Mouse (Mus musculus) limb, embryonic 13.5 days (tissue): ENCODE results near the gene Slc22a23. TPM values are rescaled to one million over a fixed set of nuclear protein-coding genes. Genes with fewer than 3 reads are reported as not detected.

Experiments
- ATAC-seq: fragments of 200-750 bp; cut with Nextera tagmentation; 2 replicates; pipeline ENCODE4 v1.8.0; 2017; ENCODE audit warnings: low read depth, moderate number of reproducible peaks, moderate TSS enrichment; ENCODE audit not compliant: low FRiP score
- H3K27ac ChIP-seq: fragments of 300-500 bp; sonication (generic); 2 replicates; pipeline ENCODE4 v1.5.1; 2015; ENCODE audit warnings: inconsistent platforms, mild to moderate bottlenecking, moderate library complexity
- H3K27me3 ChIP-seq: fragments of 300-500 bp; sonication (generic); 2 replicates; pipeline ENCODE4 v1.6.1; 2015; ENCODE audit warnings: mild to moderate bottlenecking, inconsistent platforms
- H3K36me3 ChIP-seq: fragments of 300-500 bp; sonication (generic); 2 replicates; pipeline ENCODE4 v1.6.1; 2015; ENCODE audit warnings: inconsistent platforms, mild to moderate bottlenecking, moderate library complexity
- H3K4me1 ChIP-seq: fragments of 300-500 bp; sonication (generic); 2 replicates; pipeline ENCODE4 v1.6.1; 2015; ENCODE audit warnings: inconsistent platforms
- H3K4me2 ChIP-seq: fragments of 300-500 bp; sonication (generic); replicated peaks from 2 replicates; pipeline ENCODE4 v1.6.1; 2015; ENCODE audit warnings: inconsistent platforms, mild to moderate bottlenecking, moderate library complexity
- H3K4me3 ChIP-seq: fragments of 300-500 bp; sonication (generic); 2 replicates; pipeline ENCODE4 v1.5.1; 2015; ENCODE audit warnings: moderate library complexity, mild to moderate bottlenecking, inconsistent platforms
- H3K9ac ChIP-seq: fragments of 300-500 bp; sonication (generic); 2 replicates; pipeline ENCODE4 v1.6.1; 2015; ENCODE audit warnings: mild to moderate bottlenecking, inconsistent platforms
- H3K9me3 ChIP-seq: fragments of 300-500 bp; sonication (generic); 2 replicates; pipeline ENCODE4 v1.6.1; 2016; ENCODE audit warnings: inconsistent platforms
- WGBS: fragments of 180-500 bp; shearing (Covaris S2); methylation state at CpG from one replicate; pipeline ENCODE4 v1.1.7; 2015; 5-methylcytosine and 5-hydroxymethylcytosine counted together
- polyA plus RNA-seq: library from polyadenylated mRNA; unstranded; fragments of >200 nt; fragmentation: Nextera tagmentation; extraction: Ambion mirVana; gene quantifications from 2 replicates; pipeline ENCODE4 v1.2.1, GENCODE M21; 2015

The Slc22a23 gene
- polyA plus RNA-seq, 1 experiment from 2014 or later = 4.5 TPM

- peaks cover 11% of the 10 kb centered on the region for H3K4me1 ChIP-seq
- no peaks in the 10 kb centered on the region for H3K27me3 ChIP-seq
- H3K4me2 ChIP-seq = no peak overlapping the region
- H3K4me3 ChIP-seq = no peak overlapping the region
- no peaks in the 10 kb centered on the region for H3K9me3 ChIP-seq
- H3K27ac ChIP-seq = no peak overlapping the region
- H3K36me3 ChIP-seq = no peaks in the 10 kb centered on the region
- ATAC-seq = no peak
- 84% methylated on average over 3 of the region's 3 CpGs for WGBS
- H3K9ac ChIP-seq = no peak overlapping the region
Observed at GRCm38 (mm10) chr13:34308604-34308927, 36.4 kb downstream of the Slc22a23 start.

GRCm38 (mm10) chr13:34307696-34308603, 37.0 kb downstream of the Slc22a23 start:
- no peak for ATAC-seq

GRCm38 (mm10) chr13:34305964-34306671, 38.9 kb downstream of the Slc22a23 start:
- H3K4me1 ChIP-seq = peaks cover 14% of the 10 kb centered on the region
- no peaks in the 10 kb centered on the region for H3K36me3 ChIP-seq
- WGBS = 94% methylated on average over 2 of the region's 2 CpGs
- no peaks in the 10 kb centered on the region for H3K27me3 ChIP-seq
- no peak overlapping the region for H3K27ac ChIP-seq
- ATAC-seq = no peak
- H3K4me3 ChIP-seq = no peak overlapping the region
- H3K9ac ChIP-seq = no peak overlapping the region
- H3K4me2 ChIP-seq = no peak overlapping the region
- H3K9me3 ChIP-seq = no peaks in the 10 kb centered on the region

More at GRCm38 (mm10) chr13:34307696-34308603, 37.0 kb downstream of the Slc22a23 start:
- peaks cover 12% of the 10 kb centered on the region for H3K4me1 ChIP-seq
- H3K27me3 ChIP-seq = no peaks in the 10 kb centered on the region
- no peaks in the 10 kb centered on the region for H3K36me3 ChIP-seq
- H3K27ac ChIP-seq = no peak overlapping the region
- no peak overlapping the region for H3K9ac ChIP-seq
- no peak overlapping the region for H3K4me2 ChIP-seq
- WGBS = 43% methylated on average over 7 of the region's 7 CpGs
- H3K9me3 ChIP-seq = no peaks in the 10 kb centered on the region
- no peak overlapping the region for H3K4me3 ChIP-seq

GRCm38 (mm10) chr13:34304896-34305295, 40.1 kb downstream of the Slc22a23 start:
- H3K4me3 ChIP-seq = no peak overlapping the region
- H3K9me3 ChIP-seq = no peaks in the 10 kb centered on the region
- no peaks in the 10 kb centered on the region for H3K27me3 ChIP-seq
- H3K27ac ChIP-seq = no peak overlapping the region
- H3K4me2 ChIP-seq = no peak overlapping the region
- no peaks in the 10 kb centered on the region for H3K36me3 ChIP-seq
- no peak for ATAC-seq
- H3K9ac ChIP-seq = no peak overlapping the region
- peaks cover 16% of the 10 kb centered on the region for H3K4me1 ChIP-seq
- WGBS = 89% methylated on average over 3 of the region's 3 CpGs

GRCm38 (mm10) chr13:34303386-34304016, 41.5 kb downstream of the Slc22a23 start:
- no peaks in the 10 kb centered on the region for H3K27me3 ChIP-seq
- 69% methylated on average over 6 of the region's 6 CpGs for WGBS
- peaks cover 24% of the 10 kb centered on the region for H3K4me1 ChIP-seq
- H3K36me3 ChIP-seq = peaks cover 5% of the 10 kb centered on the region; the same call in 1 of the 2 replicates
- no peak overlapping the region for H3K4me2 ChIP-seq
- no peak overlapping the region for H3K9ac ChIP-seq
- no peak for ATAC-seq
- no peak overlapping the region for H3K27ac ChIP-seq
- H3K9me3 ChIP-seq = no peaks in the 10 kb centered on the region
- H3K4me3 ChIP-seq = no peak overlapping the region

- Histone ChIP-seq H3K27me3 (no peaks in the 10 kb centered on the region), H3K36me3 (peaks cover 6% of the 10 kb centered on the region), H3K4me1 (peaks cover 13% of the 10 kb centered on the region), H3K4me3 (no peak overlapping the region), H3K27ac (no peak overlapping the region), H3K9me3 (no peaks in the 10 kb centered on the region), H3K9ac (no peak overlapping the region), H3K4me2 (no peak overlapping the region)
- 46% methylated on average over 3 of the region's 3 CpGs for WGBS
- no peak for ATAC-seq
Observed at GRCm38 (mm10) chr13:34301585-34301984, 43.4 kb downstream of the Slc22a23 start.

- Histone ChIP-seq H3K4me3 (no peak overlapping the region), H3K36me3 (peaks cover 6% of the 10 kb centered on the region), H3K9ac (no peak overlapping the region), H3K27ac (no peak overlapping the region), H3K9me3 (no peaks in the 10 kb centered on the region), H3K4me1 (peaks cover 13% of the 10 kb centered on the region), H3K4me2 (no peak overlapping the region), H3K27me3 (no peaks in the 10 kb centered on the region)
- ATAC-seq = peak; percentile 67; the same call in 1 of the 2 replicates
- WGBS = 59% methylated on average over 7 of the region's 7 CpGs
Observed at GRCm38 (mm10) chr13:34299351-34300333, 45.3 kb downstream of the Slc22a23 start.

GRCm38 (mm10) chr13:34298674-34299073, 46.3 kb downstream of the Slc22a23 start:
- Histone ChIP-seq H3K4me2 (no peak overlapping the region), H3K9me3 (no peaks in the 10 kb centered on the region), H3K4me1 (peaks cover 13% of the 10 kb centered on the region), H3K4me3 (no peak overlapping the region), H3K36me3 (peaks cover 6% of the 10 kb centered on the region), H3K9ac (no peak overlapping the region), H3K27ac (no peak overlapping the region), H3K27me3 (no peaks in the 10 kb centered on the region)
- no peak for ATAC-seq
- 89% methylated on average over 5 of the region's 5 CpGs for WGBS

- no peak overlapping the region for H3K4me2 ChIP-seq
- 97% methylated on average over 6 of the region's 6 CpGs for WGBS
- ATAC-seq = no peak
- H3K36me3 ChIP-seq = peaks cover 6% of the 10 kb centered on the region
- H3K27me3 ChIP-seq = no peaks in the 10 kb centered on the region
- peaks cover 13% of the 10 kb centered on the region for H3K4me1 ChIP-seq
- H3K27ac ChIP-seq = no peak overlapping the region
- no peak overlapping the region for H3K4me3 ChIP-seq
- no peak overlapping the region for H3K9ac ChIP-seq
- H3K9me3 ChIP-seq = no peaks in the 10 kb centered on the region
Observed at GRCm38 (mm10) chr13:34298061-34298460, 46.9 kb downstream of the Slc22a23 start.

GRCm38 (mm10) chr13:34295787-34296435, 49.1 kb downstream of the Slc22a23 start:
- WGBS = 89% methylated on average over 12 of the region's 12 CpGs
- Histone ChIP-seq H3K4me2 (no peak overlapping the region), H3K4me3 (no peak overlapping the region), H3K27me3 (no peaks in the 10 kb centered on the region), H3K27ac (no peak overlapping the region), H3K9me3 (no peaks in the 10 kb centered on the region), H3K4me1 (peaks cover 11% of the 10 kb centered on the region), H3K36me3 (peaks cover 6% of the 10 kb centered on the region), H3K9ac (no peak overlapping the region)
- no peak for ATAC-seq

GRCm38 (mm10) chr13:34294212-34294611, 50.8 kb downstream of the Slc22a23 start:
- Histone ChIP-seq H3K36me3 (peaks cover 6% of the 10 kb centered on the region), H3K4me1 (peaks cover 2% of the 10 kb centered on the region; the same call in 1 of the 2 replicates), H3K27me3 (no peaks in the 10 kb centered on the region), H3K9me3 (no peaks in the 10 kb centered on the region), H3K4me2 (no peak overlapping the region), H3K4me3 (no peak overlapping the region), H3K9ac (no peak overlapping the region), H3K27ac (no peak overlapping the region)
- 77% methylated on average over 4 of the region's 4 CpGs for WGBS
- ATAC-seq = no peak
